Mouse (Mus musculus): ENCODE data around the gene Bud13.

Bud13 gene

DNA sequence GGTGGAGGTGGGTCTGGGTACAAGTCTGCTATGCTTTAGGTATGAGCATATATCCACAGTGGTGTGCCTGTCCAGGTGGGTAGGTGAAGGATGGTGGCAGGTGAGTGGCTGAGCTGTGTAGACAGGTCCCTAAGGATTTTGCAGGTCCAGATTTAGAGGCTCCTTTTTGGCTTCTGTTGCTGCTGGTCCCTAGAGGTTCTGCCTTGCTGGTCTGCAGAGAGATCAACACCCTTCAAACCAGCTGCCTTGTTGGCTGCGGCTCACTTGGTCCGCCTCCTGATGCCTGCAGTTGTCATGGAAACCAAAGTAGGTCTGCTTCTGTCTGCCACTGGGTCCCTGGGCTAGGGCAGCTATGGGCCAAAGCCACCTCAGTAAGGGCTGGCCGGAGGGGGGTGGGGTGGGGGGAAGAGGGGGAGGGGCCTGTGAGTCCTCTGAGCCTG is 55.1 kb downstream of the Bud13 start:
- no peak for DNase-seq (ENCODE audit: low read depth, low spot score)

DNA sequence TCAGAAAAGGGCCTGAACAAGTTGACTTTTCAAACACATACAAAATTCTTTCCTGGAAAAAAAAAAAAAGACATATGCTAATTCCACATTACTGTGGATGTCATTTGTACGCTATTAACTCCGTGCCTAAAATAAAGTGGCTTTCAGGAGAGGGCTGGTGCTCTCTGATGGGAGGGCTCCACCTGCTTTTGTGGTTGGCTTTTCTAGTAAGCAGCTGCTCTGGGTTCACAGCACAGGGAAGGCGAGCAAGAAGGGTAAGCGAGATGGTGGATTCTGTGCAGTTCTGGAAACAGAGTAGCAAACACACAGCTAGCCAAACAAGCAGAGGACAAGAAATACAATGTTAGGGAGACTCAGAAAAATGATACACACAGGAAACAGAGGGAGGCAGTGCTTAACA is 55.6 kb downstream of the Bud13 start:
- DNase-seq (ENCODE audit: low read depth, low spot score) = no peak

DNA sequence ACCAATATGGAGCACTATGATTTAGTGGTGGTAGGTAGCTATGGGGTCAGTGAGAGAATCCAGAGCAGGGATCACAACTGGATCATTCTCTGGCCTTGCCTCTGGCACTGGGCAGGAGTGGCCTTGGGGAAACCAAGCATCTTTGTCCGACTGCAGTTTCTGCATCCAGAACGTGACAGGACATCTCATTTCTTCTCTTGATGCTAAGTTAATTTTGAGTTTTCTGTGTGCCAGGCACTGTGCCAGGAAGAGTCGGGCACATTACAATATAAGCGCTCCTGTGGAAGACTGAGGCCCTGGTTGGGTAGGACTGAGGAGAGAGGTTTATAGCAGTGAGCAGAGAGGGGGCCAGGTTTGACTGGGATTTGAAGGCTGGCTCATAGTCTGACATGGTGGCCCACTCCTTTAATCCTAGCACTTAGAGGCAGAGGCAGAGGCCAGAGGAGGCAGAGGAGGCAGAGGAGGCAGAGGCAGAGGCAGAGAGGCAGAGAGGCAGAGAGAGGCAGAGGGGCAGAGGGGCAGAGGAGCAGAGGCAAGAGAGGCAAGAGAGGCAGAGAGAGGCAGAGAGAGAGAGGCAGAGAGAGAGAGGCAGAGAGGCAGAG is 56.3 kb downstream of the Bud13 start:
- no peak for DNase-seq (ENCODE audit: low read depth, low spot score)

DNA sequence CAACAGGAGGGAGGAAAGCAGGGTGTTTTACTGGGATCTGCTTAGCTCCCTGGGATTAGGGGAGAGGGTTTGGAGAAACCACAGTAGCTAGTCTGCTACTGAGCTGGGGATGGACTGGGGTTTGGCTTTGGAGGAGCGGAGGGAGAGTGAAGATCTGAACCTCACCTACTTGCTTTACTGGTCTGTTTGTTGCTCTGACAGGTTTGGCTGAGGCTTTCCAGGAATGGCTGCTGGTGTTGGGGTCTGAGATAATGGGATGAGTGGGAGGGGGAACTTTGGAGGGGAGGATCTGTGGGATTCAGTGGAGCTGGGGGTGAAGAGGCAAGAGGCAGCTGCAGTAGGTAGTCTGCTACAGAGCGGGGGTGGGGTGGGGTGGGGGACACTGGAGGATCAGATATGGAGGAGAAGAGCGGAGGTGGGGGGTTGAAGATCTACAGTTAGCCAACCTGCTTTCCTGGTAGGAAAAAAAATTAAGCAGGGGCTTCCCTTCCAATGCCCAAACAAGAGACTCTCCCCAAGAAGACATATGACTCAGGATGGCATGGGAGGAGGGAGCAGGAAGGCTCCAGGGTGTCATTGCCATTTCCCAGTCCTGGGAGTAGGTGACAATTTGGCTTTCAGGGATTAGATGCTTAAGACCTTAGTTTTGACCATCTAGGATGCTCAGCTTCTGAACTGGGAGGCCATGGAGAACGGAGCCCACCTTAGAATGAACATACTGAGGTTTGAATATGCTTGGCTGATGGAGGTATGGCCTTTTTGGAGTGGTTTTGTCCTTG is 63.3 kb downstream of the Bud13 start:
- DNase-seq (ENCODE audit: low read depth, low spot score) = no peak

Measured in skeletal muscle tissue, adult 2 months (tissue).